Mouse (Mus musculus): Measurements from ENCODE around the gene Epha10. TPM values are rescaled to one million over a fixed set of nuclear protein-coding genes. Genes with fewer than 3 reads are reported as not detected.

Gene Epha10
- 1 to 10 TPM; 4.5 to 4.9 TPM for total RNA-seq (2021)
- long read RNA-seq, experiment 1, partial matches to known transcripts, result 3 of 5 reads
- long read RNA-seq, experiment 1, other reads (novel, unspliced or antisense), result 2 of 5 reads
- long read RNA-seq, experiment 2, partial matches to known transcripts, result 1 of 2 reads
- long read RNA-seq, experiment 2, other reads (novel, unspliced or antisense), result 1 of 2 reads

DNA sequence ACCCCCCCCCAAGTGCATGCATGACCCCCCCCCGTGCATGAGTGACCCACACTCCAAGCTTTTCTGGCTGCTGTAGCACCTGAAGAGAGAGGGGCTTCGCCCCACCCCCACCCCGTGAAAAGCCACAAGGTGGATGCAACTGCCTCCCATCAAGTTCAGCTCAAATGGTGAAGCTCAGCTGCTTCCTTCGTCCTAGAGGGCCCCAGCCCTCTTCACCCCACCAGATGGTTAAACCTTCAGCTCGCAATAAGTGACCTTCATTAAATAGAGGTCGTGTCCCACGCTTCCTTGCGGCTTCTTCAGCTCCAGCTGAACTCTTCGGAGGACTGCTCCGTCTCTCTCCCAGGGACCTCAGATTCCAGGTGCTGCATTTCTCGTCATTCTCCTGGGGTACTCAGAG is at the start of gene Epha10:
Gene Epha10, plus strand, starts transcription at position 301 of the 400 bp plus-strand sequence.
- DNase-seq, result no peak

DNA sequence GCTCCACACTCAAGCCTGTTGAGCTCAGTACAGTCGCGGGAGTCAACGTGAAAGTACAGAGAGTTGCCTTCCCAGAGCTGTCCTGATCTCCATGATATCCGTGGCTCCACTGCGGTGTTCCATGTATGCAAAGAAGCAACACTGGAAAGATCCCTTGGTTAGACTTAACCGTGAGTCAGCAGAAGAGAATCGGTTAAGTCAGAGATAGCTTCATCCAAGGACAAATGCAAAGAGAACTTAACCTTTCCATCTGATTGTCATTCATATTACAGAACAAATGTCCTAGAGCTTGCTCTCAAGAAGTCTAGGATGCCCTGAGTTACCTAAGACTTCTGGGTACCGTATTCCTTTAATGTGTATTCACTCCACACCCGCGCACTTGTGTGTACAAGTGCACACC is 47.9 kb upstream of the Epha10 start:
- no peak for DNase-seq

DNA sequence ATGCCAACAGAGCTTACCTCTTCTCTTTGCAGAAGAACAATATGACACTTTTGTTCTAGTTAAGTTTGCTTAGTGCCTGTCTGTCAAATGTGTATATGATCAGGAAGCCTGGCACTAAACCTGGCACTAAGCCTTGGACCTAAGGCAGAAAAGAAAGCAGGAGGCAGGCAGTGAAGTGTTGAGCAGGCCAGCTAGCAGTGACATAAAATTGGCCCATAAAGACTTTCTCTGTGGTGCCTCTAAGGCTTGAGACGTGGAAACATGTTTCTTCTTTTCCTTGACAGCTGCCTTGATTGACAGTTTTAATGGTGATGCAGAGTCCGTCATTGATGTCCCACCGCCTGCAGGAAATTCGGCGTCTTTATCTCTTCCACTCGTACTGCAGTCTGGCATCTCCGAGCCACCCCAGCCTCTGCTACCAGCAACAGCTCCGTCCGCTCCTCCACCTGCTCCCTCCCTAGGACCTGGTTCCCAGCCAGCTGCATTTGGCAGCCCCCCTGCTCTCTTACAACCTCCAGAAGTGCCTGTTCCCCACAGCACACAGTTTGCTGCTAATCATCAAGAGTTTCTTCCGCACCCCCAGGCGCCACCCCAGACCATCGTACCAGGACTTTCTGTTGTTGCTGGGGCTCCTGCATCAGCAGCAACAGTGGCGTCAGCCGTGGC is 42.5 kb upstream of the Epha10 start:
- no peak for DNase-seq

DNA sequence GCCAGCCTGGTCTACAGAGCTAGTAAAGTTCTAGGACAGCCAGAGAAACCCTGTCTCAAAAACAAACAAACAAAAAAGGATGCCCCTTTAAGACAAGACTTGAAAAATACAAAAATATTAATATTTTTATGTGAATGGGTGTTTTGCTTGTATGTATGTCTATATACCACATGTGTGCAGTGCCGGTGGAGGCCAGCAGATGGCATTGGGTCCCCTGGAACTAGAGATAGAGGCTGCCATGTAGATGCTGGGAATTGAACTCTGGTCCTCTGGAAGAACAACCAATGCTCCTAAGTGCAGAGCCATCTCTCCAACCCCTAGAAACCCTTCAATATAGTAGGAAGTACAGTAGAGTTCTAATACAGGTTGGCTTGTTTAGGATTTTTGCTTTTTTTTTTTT is 39.7 kb upstream of the Epha10 start:
- DNase-seq, result no peak

DNA sequence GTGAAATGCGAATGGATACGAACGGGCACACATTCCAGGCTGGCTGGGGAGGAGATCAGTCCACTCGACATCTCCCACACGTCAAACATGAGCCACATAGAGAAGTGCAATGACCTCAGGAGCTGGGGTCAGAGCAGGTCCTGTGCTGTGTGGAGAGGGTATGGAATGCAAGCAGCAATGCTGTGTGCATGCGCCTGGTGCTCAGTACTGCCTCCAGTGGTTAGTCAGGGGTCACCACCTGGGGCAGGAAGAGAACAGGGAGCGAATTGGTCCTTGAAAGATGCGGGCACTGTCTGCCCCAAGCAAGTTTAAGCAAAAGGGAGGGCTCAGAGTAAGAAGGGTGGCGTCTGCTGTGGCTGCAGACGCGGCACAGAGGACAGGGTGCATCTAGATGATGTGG is 37.2 kb upstream of the Epha10 start:
- peak; percentile 61 for DNase-seq

DNA sequence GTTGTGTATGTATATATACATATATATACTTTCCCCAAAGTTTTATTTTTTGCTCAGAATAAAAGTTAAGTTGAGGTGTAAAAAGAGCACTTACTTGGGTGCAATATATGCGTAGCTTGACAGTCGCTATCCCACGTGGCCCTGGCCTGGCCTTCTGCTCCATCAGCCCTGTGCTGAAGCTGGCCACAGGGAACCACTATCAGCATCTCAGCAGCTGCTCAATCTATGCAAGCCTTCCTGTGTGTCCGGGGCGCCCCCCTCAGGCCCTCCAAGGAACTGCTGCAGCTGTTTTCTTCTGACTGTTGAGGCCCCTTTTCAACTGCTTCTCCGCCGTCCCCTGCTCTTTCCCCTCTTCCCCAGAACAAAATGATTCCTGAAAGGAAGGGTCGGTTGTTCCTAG is 33.1 kb upstream of the Epha10 start:
- peak; percentile 90 for DNase-seq

DNA sequence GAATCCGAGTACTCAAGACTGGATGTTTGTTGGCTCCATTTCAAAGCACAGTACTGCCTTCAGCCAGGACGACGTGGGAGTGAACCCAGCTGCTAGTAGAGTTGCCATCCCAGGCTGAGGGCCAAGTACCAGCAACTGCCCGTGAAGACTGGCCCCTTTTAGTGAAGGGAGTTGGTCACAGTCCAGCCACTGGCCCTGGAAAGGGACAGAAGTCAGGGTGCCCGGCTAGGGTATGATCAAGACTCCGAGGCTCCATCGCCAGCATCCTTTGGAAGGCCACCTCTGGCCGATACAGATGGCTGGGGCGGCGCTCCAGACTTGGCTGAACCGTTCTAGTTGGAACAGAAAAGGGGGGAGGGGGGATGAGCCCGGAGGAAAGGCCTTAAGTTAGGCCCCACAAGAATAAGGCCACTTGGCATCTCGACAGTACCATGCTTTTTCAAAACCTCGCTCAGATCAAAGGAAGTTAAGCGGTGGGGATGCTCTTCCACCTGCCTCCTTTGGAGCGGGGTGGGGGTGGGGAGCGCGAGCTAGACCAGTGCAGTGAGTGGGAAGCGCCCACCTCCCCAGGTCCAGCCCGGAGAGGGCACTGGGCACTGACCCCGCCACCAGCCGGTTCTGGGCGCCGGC is 31.0 kb upstream of the Epha10 start:
- peak; percentile 71 for DNase-seq

DNA sequence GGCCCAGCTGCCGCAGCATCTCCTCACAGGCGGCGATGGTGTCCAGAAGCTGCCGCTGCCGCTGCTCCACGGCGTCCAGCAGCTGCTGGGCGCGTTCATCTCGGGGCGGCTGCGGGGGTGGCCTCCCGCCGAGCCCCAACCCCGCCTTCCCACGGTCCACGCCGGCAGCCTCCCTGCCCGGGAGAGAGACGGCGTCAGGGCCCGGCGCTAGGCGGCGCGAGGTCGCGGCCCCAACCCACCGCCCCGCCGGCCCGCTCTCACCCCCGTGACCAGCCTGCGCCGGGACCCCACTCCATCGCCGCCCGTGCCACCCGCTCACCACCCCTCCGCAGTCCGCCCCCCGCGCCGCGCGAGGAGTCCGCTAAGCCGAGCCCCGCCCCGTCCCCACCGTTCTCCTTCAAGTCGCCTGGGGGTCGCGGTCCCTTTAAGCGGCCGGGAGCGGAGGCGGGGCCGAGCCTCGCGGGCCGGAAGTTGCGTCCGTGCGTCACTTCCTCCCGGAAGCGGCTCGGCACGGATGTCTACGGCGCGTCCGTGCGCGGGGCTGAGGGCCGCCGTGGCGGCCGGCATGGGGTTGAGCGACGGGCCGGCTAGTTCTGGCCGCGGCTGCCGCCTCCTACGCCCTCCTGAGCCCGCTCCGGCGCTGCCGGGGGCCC is 30.3 kb upstream of the Epha10 start, which contains the start of gene Yrdc:
Gene Yrdc, plus strand, starts transcription at position 419 of the 653 bp plus-strand sequence.
- peak; percentile 97 for DNase-seq

DNA sequence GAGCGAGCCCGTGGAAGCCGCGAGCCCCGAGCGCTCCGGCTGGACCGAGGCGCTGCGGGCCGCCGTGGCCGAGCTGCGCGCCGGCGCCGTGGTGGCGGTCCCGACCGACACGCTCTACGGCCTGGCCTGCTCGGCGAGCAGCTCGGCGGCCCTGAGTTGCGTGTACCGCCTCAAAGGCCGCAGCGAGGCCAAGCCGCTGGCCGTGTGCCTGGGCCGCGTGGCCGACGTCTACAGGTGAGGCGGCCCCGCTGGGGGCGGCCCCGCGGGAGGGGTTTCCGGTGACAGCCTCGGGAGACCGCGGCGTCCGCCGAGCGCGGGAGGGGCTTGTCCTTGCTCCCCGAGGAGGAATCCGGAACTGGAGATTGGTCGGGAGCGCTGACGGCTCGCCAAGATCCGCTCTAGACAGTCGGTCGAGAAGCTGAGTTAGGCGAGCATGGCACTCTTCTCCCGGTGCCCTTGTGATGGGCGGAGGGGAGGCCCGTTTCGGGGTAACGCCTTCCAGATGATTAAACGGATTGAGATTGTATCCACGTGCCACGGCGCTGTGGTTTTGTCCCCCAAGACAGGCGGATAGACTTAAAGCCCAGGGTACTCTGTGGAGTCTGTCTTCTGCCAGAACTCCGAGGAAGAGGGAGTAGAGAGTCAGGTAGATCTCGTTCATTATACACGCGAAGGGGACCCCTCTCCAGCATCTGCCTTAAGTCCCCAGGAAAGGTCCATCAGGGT is 29.6 kb upstream of the Epha10 start, which contains the start of gene 1110065P20Rik:
Gene 1110065P20Rik, minus strand, starts transcription at position 264 of the 726 bp plus-strand sequence.
- peak; percentile 92 for DNase-seq

DNA sequence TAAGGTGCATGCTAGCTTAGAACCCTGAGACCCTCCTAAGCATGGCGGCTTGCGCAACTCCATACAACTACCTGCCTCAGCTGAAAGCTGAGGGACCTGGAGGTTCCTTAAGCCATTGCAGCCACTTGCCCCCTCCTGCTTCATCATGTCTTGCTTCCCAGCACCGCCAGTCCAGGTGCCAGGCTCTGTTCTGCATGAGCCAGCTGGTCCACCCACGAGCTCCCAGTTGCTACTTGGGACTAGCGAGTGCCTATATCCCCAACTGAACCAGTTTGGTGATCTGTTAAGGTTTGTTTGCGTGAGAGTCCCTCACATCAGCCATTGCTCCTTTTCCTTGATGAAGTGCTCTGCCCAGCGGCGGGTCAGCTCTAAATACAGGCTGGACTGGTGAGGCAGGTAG is 24.4 kb upstream of the Epha10 start:
- no peak for DNase-seq

DNA sequence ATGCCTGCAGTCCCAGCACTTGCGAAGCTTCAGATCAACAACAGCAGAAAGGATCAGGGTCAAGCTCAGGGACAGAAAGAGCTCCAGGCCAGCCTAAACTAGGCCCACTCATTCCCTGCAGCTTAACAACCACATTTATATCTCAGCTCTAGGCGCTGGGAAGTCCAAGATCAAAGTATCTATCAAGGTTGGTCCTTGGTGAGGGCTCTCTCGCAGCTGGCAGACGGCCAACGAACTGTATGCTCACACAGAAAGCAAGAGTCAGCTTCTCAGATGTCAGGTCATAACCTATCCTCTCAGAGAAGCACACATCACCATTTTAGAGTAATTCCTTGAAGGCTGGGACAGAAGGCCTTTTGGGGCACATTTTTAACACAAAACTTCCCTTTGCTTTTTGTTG is 22.3 kb upstream of the Epha10 start:
- peak; percentile 83 for DNase-seq

DNA sequence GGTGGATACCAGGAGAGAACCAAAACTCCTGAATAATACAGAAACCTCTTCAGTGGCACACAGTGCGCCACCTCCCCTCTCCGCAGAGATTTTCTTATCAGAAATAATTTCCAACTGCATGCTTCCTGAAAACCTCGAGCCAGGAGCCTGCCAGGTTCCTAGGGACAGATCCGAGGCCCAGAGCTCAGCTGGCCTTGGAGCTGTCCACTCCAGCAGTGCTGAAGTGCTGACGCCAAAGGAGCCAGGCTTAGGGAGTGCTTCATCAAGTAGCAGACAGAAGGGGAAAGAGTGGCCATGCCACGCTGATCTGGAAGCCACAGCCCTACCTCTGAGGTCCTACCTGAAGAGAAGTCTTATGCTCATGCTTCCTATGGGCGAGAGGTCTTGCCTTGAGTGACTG is 20.3 kb upstream of the Epha10 start:
- DNase-seq, result peak; percentile 92

DNA sequence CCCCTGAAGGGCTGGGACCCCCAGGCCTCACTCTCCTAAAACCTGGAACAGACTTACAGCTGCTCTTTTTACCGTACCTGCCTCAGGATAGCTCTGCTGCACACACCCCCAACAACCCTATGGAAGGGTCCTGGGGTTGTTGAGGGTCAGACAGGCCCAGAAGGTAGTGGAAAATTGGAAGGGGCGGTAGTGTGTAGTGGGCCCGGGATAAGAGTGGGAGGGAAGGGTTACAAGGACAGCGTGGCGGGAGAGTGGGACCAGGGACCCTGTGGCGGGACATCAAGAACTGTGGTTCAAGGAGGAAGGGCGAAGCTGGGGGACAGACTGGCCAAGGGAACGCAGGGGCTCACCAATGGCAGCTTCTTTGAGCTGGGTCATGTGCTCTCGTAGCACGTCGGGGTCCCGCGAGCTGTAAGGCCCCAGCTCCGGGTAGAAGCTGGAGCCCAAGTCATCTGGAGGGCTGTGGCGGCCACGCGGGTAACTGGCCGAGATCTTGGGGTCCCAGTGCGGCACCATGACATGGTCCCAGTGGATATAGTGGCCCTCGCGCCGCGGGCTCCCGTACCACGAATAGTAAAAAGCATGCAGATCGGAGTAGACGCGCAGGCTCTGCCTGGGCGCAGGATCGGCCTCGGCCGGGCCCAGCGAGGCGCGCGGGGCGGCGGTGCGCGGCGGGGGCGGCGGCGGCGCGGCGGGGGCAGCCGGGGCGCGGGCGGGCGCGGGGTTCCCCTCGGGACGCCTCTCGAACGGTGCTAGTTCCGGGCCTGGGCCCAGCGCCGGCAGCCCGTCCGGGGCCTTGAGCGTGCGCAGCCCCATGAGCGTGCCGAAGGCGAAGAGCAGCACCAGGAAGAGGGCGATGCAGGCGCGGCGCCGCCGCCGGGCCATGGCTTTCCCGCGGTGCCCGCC is 19.2 kb upstream of the Epha10 start, which contains the start of gene Maneal:
Gene Maneal, minus strand, starts transcription at position 889 of the 906 bp plus-strand sequence.
- DNase-seq, result no peak

DNA sequence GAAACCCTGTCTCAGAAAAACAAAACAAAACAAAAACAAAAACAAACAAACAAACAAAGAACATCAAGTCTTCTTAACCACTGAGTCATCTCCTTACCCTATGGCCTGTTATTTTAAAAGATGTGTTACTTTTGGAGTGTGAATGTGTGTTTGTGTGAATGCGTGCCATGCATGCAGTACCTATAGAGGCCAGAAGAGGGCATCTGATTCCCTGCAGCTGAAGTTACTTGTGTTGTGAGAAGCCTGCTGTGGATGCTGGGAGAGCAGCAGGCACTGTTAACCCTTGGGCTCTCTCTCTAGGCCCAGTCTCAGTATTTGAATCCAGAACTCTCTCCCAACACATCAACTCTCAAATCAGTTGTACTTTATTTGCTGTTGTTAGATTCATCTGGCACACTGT is 8.0 kb upstream of the Epha10 start:
- no peak for DNase-seq

DNA sequence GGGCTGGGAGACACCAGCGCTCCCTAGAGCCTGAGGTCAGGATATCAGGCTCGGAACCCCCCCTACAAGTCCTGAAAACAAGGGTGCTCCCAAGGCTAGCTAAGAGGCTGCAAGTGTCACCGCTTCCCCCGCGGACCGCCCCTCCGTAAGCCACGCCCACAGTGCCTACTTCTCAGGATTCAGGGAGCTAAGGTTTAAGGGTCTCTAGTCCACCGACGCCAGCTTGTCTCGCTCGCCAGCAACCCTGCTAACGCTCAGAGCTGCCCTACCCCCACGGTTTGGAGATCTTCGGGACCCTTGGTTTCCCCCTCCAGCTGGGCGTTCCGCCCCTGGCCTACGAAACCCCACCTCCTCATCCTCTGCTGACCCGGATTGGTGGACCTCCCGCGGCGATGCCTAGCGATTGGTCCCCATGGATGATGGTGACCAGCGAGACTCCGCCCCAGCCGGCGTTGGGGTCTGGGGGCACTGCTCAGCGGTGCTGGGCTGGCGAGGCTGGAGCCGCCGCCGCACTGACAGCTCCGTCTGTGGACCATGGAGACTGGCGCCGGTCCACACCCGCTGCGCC is 726 bp downstream of the Epha10 start:
- peak; percentile 47 for DNase-seq

DNA sequence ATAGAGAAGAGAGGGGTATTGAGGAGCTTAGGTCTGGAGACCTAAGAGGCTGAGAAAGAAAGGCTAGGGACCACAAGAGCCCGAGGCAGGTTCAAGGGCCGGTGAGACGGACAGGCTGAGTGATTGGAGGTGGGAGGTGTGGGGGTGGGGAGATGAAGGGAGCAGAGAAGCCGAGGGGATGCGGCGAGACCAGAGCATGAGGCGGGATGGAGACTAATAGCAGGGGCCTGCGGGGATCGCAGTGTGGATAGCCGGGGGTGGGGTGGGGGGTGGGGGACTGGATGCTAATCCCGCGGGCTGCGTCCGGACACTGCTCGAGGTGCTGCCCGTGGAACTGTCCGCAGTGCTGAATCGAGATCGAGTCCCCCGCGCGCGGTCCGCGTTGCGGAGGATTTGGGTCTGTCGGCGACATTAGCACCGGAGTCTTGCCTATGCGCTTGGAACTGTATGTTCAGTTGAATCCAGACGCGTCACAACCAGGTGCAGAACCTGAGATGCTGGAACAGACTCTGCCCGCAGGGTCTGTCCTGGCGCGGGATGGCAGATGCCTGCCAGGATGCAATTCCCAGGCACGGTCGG is 1.5 kb downstream of the Epha10 start:
- DNase-seq, result peak; percentile 82

DNA sequence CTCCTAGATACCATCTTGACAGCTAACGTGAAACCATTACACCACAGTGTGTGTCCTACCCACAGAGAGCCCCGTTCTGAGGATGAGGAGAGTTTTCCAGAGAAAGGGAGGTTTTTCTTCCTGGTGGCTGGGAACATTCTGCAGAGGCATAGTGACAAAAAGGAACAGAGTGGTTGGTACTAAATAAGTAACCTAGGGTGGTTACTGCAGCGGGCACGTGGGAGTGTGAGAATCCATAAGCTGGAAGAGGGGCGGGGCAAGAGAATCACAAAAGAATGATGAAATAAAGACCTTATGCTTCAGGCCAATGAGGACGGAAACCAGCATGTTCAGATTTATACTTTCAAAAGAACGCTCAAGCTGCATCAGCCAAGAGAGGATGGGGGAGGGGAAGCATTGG is 8.0 kb downstream of the Epha10 start:
- no peak for DNase-seq

DNA sequence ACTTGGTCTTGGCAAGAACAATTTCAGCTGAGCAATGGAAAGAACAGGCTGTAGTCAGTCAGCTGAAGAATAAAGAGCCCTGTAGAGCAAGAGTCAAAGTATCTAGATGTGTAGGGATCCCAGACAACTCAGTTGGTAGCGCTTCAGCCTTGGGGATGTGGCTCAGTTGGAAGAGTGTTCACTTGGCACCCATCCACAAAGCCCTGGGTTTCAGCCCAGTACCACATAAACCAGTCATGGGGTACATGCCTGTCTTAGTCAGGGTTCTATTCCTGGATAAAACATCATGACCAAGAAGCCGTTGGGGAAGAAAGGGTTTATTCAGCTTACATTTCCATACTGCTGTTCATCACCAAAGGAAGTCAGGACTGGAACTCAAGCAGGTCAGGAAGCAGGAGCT is 9.2 kb downstream of the Epha10 start:
- DNase-seq, result no peak

DNA sequence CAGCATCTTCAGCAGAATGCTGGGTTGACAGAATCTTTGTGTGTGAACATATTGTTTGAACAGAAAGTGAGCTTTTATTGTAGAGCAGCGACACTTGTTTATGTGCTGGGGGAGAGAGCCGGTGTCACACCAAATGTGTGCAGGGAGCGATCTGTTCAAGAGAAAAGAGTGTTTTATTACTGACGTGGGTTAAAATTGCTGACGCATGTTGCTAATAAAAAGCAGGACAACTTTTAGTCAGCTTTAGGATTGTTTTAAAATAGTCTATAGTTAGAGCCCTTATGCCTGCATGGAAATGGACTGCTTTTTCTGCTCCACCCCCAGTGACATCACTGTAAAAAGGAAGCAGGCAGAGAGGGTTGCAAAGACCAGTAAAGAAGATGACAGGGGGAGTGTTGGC is 10.1 kb downstream of the Epha10 start:
- no peak for DNase-seq

DNA sequence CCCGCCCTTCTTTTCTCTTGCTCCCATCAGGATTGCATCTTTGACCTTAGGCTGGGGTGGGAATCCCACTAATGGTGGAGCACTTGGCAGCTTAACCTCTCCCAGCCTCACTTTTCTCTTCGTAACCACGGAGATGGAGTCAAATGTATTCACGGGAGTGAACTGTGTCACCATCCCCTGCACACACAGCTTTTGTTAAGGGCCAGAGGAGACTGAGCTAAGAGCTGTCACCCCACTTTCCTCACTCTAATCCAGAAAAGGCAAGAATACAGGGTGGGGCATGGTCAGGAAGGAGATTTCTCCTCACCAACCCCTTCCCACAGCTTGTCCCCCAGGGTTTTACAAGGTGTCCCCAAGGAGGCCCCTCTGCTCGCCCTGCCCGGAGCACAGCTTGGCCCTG is 13.1 kb downstream of the Epha10 start:
- DNase-seq, result no peak
